Mouse (Mus musculus) heart, adult 11 months (tissue): Measurements from ENCODE around the gene Slc38a3.

ENCODE experiments used
- DNase-seq: peaks from one replicate; pipeline ENCODE4 v3.0.0; 2022

Gene Slc38a3

GRCm38 (mm10) chr9:107695441-107696105 is 26.2 kb upstream of the Slc38a3 start:
- peak; percentile 95 for DNase-seq

GRCm38 (mm10) chr9:107694627-107695026 is 25.3 kb upstream of the Slc38a3 start:
- DNase-seq, result peak; percentile 95

- no peak for DNase-seq
These were observed 24.2 kb upstream of the Slc38a3 start for GRCm38 (mm10) chr9:107693433-107693987.

- peak; percentile 90 for DNase-seq
These were observed 23.5 kb upstream of the Slc38a3 start for GRCm38 (mm10) chr9:107692785-107693184.

GRCm38 (mm10) chr9:107690391-107690790 is 21.1 kb upstream of the Slc38a3 start:
- no peak for DNase-seq

GRCm38 (mm10) chr9:107688939-107689338 is 19.6 kb upstream of the Slc38a3 start:
- DNase-seq, result no peak

- no peak for DNase-seq
These were observed 19.1 kb upstream of the Slc38a3 start for GRCm38 (mm10) chr9:107688415-107688814.

GRCm38 (mm10) chr9:107685231-107685981 is 16.1 kb upstream of the Slc38a3 start:
- DNase-seq, result peak; percentile 97

- no peak for DNase-seq
These were observed 13.1 kb upstream of the Slc38a3 start for GRCm38 (mm10) chr9:107682405-107682804.

GRCm38 (mm10) chr9:107679501-107679900 is 10.2 kb upstream of the Slc38a3 start, which contains the start of gene Gnat1:
Gene Gnat1 (minus strand): TSS chr9:107679712.
- DNase-seq, result no peak

- DNase-seq, result no peak
These were observed 9.5 kb upstream of the Slc38a3 start for GRCm38 (mm10) chr9:107678861-107679260.

- DNase-seq, result peak; percentile 96
These were observed 8.6 kb upstream of the Slc38a3 start for GRCm38 (mm10) chr9:107677819-107678526.

GRCm38 (mm10) chr9:107677091-107677784 is 7.9 kb upstream of the Slc38a3 start:
- peak; percentile 93 for DNase-seq

- peak; percentile 91 for DNase-seq
These were observed 7.0 kb upstream of the Slc38a3 start for GRCm38 (mm10) chr9:107676302-107676701.

GRCm38 (mm10) chr9:107675671-107676301 is 6.5 kb upstream of the Slc38a3 start:
- peak; percentile 93 for DNase-seq

- DNase-seq, result peak; percentile 93
These were observed 5.5 kb upstream of the Slc38a3 start for GRCm38 (mm10) chr9:107674609-107675429.

- DNase-seq, result peak; percentile 98
These were observed 929 bp upstream of the Slc38a3 start for GRCm38 (mm10) chr9:107670259-107670658.

GRCm38 (mm10) chr9:107668916-107669315 is 414 bp downstream of the Slc38a3 start:
- DNase-seq, result no peak

- DNase-seq, result peak; percentile 93
These were observed 1.3 kb downstream of the Slc38a3 start for GRCm38 (mm10) chr9:107668011-107668410.

- peak; percentile 98 for DNase-seq
These were observed 2.1 kb downstream of the Slc38a3 start for GRCm38 (mm10) chr9:107667219-107667618.

GRCm38 (mm10) chr9:107666751-107667205 is 2.6 kb downstream of the Slc38a3 start:
- DNase-seq, result peak; percentile 95
